ENCODE assay signal across 8 mouse cellular contexts in genomic region chrX:157731658-157732314, GRCm38 (mm10). TPM values are rescaled to one million over a fixed set of nuclear protein-coding genes. Genes with fewer than 3 reads are reported as not detected.
DNase-seq lines count a peak whose midpoint lies in the region; ATAC-seq and TF ChIP-seq lines count a peak whose summit lies in the region.

No protein-coding gene starts in this region.

- WGBS in liver, embryonic 14.5 days (ENCODE audit: insufficient replicate concordance), result 30% methylated on average over 9 of the region's 9 CpGs
- WGBS in neural tube, embryonic 12.5 days, result 29% methylated on average over 9 of the region's 9 CpGs

- no peak overlapping the region for H3K27ac ChIP-seq in liver, embryonic 14.5 days
- no peak overlapping the region for H3K27ac ChIP-seq in neural tube, embryonic 12.5 days

- TF ChIP-seq EP300 in liver, embryonic 14.5 days (IDR thresholded peaks at IDR 0.05; ENCODE audit: low read depth), result no peak

- H3K9me3 ChIP-seq in liver, embryonic 14.5 days (ENCODE audit: control insufficient read depth, low read length), result no peaks in the 10 kb centered on the region
- H3K9me3 ChIP-seq in neural tube, embryonic 12.5 days, result no peaks in the 10 kb centered on the region

- peak; percentile 80 for DNase-seq in 416B (ENCODE audit: low read depth)
- DNase-seq in adrenal gland, adult 8-10 months, result peak; percentile 50
- DNase-seq in embryo, embryonic 9.5 days (ENCODE audit: extremely low spot score), result peak; percentile 63
- peak; percentile 43 to 71 for DNase-seq in kidney, postnatal 36 days
- DNase-seq in liver, embryonic 14.5 days (ENCODE audit: low read depth in 3 of 3, low spot score in 3 of 3), result peak; percentile 7 to 31 (median 22)
- DNase-seq in thymus, postnatal 14 days, result peak; percentile 18

- no peak overlapping the region for H3K4me3 ChIP-seq in liver, embryonic 14.5 days (ENCODE audit: insufficient read depth in 1 of 2, low read depth in 2 of 2, low read length in 2 of 2)
- no peak overlapping the region for H3K4me3 ChIP-seq in neural tube, embryonic 12.5 days

- TF ChIP-seq CTCF in liver, embryonic 14.5 days (IDR thresholded peaks at IDR 0.05; ENCODE audit: low read depth), result peak; percentile 36

- no peaks in the 10 kb centered on the region for H3K4me1 ChIP-seq in liver, embryonic 14.5 days (replicated peaks; ENCODE audit: control insufficient read depth in 2 of 2, insufficient read depth in 2 of 2, low read length in 1 of 2)
- no peaks in the 10 kb centered on the region for H3K4me1 ChIP-seq in neural tube, embryonic 12.5 days

- no peak overlapping the region for H3K4me2 ChIP-seq in liver, embryonic 14.5 days (ENCODE audit: low read depth)
- H3K4me2 ChIP-seq in neural tube, embryonic 12.5 days (replicated peaks), result 0 out of 2 replicates have a peak overlapping the region, but pooled peaks have one; percentile 4

- H3K27me3 ChIP-seq in liver, embryonic 14.5 days (ENCODE audit: control insufficient read depth, insufficient read depth, low read length), result no peaks in the 10 kb centered on the region
- no peaks in the 10 kb centered on the region for H3K27me3 ChIP-seq in neural tube, embryonic 12.5 days (replicated peaks)

- H3K9ac ChIP-seq in liver, embryonic 14.5 days (replicated peaks), result no peak overlapping the region
- H3K9ac ChIP-seq in neural tube, embryonic 12.5 days, result no peak overlapping the region

- peak; percentile 96 for ATAC-seq in granulocyte monocyte progenitor cell, adult 5-6 weeks (replicated peaks; ENCODE audit: poor library complexity, severe bottlenecking)
- ATAC-seq in liver, embryonic 14.5 days (ENCODE audit: insufficient read depth), result peak; percentile 15; the same call in 1 of the 2 replicates
- ATAC-seq in neural tube, embryonic 12.5 days (ENCODE audit: low FRiP score, low read depth), result peak; percentile 78

- no peaks in the 10 kb centered on the region for H3K36me3 ChIP-seq in liver, embryonic 14.5 days (replicated peaks; ENCODE audit: control insufficient read depth, insufficient read depth, low read depth)
- no peaks in the 10 kb centered on the region for H3K36me3 ChIP-seq in neural tube, embryonic 12.5 days

RNA-seq across cellular contexts. Expression of gene Smpx, which starts 33.1 kb away (rescaled TPM):
- 10 to 100 TPM; 22.5 to 44.3 (median 31.5) TPM for total RNA-seq in adrenal gland, adult 8-10 months (2022)
- total RNA-seq in granulocyte monocyte progenitor cell, adult 5-6 weeks (2014; fragmentation: Nextera tagmentation), result not detected in 2 replicates
- total RNA-seq in granulocyte monocyte progenitor cell, adult 5-6 weeks (2017), result not detected in 2 replicates
- 0.05 TPM in 1 of 2 replicates, not detected in the other for polyA plus RNA-seq in liver, embryonic 14.5 days (2012; rRNA removed)
- polyA plus RNA-seq in liver, embryonic 14.5 days (2014; fragmentation: Nextera tagmentation; extraction: Ambion mirVana), result not detected in 2 replicates
- 1.2 and 2.9 TPM in 2 replicates for polyA plus RNA-seq in neural tube, embryonic 12.5 days (2016; fragmentation: Nextera tagmentation; extraction: Ambion mirVana)

Comparison
In these comparisons a context has a peak if more than half of its experiments do, and no peak if none do; other contexts are left out.
1. DNase-seq: peak in every context shown above with its lines; median percentile 80 in 416B; 63 in embryo, embryonic 9.5 days; 57 in kidney, postnatal 36 days; 50 in adrenal gland, adult 8-10 months; 22 in liver, embryonic 14.5 days; 18 in thymus, postnatal 14 days.
2. ATAC-seq: peak in every context shown above with its lines; median percentile 96 in granulocyte monocyte progenitor cell, adult 5-6 weeks; 78 in neural tube, embryonic 12.5 days; 15 in liver, embryonic 14.5 days.
3. RNA of gene Smpx, which starts 33.1 kb away (total RNA-seq): 22.5 to 44.3 TPM in adrenal gland, adult 8-10 months; not detected in granulocyte monocyte progenitor cell, adult 5-6 weeks; every median in the first group is over 10 times any median in the second.